Mouse (Mus musculus): ENCODE results near the gene Kcnk13.

The Kcnk13 gene

DNA sequence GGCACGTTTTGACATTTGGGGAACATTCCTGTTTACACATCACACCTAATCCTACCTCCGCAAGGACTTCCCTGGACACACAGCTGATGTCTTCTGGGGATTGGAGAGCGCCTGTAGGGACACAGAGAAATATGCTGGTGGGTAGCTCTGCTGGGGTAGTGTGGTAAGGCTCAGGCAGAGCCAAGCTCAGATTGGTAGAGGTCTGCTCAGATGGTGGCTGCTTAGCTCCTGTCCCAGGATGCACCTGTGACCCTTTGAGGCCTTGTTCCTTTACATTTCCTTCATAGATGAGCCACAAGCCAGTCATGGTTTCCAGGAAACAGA is 136.4 kb downstream of the Kcnk13 start:
- no peak for DNase-seq

DNA sequence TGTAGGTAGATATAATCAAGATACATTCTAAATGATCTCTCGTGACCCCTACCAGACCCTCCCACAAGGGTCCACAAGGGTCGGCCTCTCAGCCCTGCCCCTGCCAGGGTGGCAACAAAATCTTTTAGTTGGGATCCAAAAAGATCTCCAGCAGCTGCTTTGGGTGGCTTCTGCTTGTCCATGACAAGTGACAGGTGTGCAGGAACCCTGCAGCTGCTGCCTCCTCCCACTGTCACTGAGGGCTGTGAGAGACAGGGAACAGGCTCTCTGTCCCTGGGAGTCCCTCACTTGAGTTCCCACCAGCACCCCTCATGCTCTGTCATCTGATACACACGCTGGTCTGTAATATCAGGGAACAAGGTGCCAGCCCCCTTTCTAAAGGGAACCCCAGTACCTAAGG is 137.4 kb downstream of the Kcnk13 start:
- no peak for DNase-seq

DNA sequence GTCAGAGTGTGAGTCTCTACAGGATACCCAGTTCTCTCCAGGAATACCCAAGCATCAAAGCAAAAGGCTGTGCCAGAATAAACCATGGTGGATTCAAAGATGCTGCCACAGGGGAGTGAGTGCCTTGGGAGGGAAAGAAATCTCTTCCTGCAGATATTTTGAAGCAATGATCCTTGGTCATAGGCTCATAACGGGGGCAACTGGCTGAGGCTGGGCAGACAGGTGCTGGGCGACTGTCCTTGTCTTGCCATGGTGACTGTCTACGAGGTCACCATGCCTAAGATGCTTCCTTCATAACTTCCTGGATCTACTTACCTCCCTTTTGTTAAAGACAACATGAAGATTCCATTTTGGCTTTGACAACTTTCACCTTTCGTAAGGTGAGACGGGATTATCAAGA is 140.2 kb downstream of the Kcnk13 start:
- no peak for DNase-seq

DNA sequence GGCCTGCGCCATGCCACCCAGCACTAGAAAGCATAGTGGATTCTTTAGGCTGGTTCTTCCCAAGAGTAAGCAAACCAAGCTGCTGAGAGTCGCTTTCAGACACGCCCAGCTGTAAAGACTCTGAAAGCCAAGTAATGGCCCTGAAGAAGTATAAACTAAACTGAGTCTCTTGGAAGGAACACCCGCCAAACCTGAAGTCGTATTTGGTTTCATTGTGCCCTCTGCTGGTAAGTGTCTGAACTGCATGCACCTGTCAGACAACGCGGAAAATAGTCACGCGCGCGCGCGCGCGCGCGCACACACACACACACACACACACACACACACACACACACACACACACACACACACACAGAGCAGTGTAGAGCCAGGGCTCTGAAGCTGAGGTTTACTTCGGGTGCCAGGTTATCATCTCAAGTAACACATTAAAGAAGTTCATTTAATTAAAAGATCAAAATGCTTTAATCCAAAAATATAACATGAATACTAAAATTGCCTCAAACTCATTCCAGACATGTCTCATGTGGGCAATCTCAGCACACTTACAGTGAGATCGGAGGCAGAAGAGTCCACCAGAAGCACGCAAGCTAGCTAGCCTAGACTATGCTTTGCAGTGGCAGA is 142.1 kb downstream of the Kcnk13 start:
- DNase-seq: peak; percentile 89

GRCm38 (mm10) chr12:100107436-100107835 is 143.1 kb downstream of the Kcnk13 start:
- DNase-seq: no peak

DNA sequence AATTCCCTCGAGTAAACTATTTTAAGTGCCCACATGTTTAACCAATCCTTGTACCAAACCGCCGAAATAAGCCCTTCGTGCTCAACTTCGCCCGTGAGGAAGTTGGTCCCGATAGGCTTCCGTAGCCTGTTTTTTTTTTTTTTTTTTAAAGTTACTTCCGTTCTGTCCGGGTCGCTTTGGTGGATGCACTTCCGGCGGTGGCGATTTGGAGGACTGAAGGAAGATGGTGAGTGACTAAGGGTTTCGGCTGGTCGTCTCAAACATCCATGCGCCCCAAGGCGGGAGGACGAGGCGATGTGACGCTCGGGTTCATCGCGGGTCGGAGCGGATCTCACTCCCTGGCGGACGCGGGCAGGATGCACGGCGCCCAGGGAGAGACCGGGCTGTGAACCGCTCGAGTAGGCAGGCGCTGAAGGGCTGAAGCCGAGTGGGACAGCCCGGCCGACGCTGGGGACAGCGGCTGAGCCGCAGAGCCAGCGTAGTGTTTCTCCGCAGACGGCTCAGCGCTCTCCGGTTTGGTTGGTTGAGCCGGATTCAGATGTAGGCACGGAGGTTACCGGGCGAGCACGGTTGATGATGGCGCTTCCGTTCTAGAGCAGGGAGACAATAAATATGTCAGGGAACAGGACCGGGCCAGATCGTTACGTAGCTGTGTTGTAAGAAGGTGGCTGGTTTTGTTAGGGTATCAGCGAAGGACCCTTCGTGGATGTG is 145.8 kb downstream of the Kcnk13 start, which contains the start of gene Psmc1:
Gene Psmc1 (plus strand): TSS at position 169 of the 711 bp plus-strand sequence.
- DNase-seq: peak; percentile 97
